Mouse (Mus musculus): ENCODE results near the gene Gm5565.
"Not testable (repeated sequence)": the region's sequence is repeated elsewhere in the genome, so short reads cannot be mapped to it uniquely, and the experiment has no call there.

Gene Gm5565

GRCm38 (mm10) chr5:146160439-146160838 is at the start of gene Gm5565:
TSS of gene Gm5565 (minus strand) at chr5:146160539.
- DNase-seq (ENCODE audit: low spot score in 2 of 2) = not testable (repeated sequence)

DNA sequence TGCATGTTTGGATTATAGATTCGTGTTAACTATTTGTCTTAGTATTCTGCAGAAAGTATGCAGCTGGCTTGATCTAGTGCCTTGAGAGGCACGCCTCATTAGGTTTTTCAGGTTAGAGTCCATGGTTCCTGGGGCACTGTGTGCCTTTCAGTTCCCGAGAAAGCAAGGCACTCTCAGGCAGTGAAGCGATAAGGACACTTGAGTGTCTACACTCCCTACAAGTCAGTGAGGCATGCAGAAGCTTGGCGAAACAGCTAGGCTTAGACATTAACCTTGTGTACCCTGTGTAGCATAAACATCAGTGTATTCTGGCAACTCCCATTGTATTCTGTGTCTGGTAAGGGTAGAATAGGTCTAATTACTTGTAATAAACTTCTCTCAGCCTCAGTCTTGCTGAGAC is 45.2 kb upstream of the Gm5565 start:
- no peak for DNase-seq (ENCODE audit: low spot score in 2 of 2)

GRCm38 (mm10) chr5:146203921-146204320 is 43.6 kb upstream of the Gm5565 start:
- DNase-seq (ENCODE audit: low spot score in 2 of 2) = no peak

DNA sequence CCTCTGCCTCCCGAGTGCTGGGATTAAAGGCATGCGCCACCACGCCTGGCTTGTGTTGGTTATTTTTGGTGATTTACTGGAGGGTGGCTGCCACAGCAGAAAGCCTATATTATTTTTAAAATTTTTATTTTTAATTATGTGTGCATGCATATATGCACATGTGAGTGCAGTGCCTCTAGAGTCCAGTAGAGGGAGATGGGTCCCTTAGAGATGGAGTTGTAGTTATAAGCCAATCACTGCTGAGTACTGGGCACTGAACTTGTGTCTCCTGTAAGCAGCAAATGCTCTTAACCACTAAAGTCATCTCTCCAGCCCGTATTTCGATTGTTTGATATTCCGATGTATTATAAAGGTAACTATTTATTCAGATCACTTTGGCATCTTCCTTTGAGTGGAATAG is 40.2 kb upstream of the Gm5565 start:
- DNase-seq (ENCODE audit: low spot score in 2 of 2) = no peak

DNA sequence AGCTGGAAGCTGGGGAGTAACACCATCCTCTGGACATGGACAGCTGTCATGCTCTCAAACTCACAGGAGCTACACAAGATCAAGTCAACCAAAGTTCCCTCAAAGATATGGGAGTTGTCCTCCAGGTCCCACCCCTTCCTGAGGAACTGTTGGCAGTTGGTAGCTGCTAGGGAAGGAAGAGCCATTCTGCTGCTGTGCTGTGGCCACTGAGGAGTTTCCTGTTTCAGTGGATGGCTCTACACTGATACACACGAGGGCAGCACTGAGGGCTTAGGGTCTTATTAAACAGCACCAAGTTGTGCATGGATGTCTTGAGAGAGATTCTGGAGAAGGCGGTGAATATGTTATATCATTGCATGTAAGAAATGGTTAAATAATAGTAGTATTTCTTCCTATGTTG is 39.2 kb upstream of the Gm5565 start:
- DNase-seq (ENCODE audit: low spot score in 2 of 2) = no peak

GRCm38 (mm10) chr5:146199073-146199472 is 38.7 kb upstream of the Gm5565 start:
- no peak for DNase-seq (ENCODE audit: low spot score in 2 of 2)

DNA sequence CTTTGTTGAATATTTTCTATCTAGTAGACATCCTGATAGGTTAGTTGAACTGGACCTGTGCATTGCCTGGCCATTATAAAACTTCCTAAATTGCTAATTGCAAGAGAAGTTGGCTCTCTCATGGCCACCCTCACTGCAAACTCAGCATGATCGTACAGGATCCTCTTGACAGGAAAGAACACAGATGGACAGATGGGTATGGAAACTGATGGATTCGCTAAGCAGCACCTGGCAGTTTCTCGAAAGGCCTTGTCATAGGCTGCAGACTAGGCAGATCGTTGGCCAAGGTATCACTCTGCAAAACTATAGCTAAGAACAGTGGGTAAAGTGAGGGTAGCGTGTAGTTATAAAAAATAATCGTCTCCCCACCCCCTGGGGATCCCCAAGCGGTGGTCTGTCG is 33.0 kb upstream of the Gm5565 start:
- no peak for DNase-seq (ENCODE audit: low spot score in 2 of 2)

DNA sequence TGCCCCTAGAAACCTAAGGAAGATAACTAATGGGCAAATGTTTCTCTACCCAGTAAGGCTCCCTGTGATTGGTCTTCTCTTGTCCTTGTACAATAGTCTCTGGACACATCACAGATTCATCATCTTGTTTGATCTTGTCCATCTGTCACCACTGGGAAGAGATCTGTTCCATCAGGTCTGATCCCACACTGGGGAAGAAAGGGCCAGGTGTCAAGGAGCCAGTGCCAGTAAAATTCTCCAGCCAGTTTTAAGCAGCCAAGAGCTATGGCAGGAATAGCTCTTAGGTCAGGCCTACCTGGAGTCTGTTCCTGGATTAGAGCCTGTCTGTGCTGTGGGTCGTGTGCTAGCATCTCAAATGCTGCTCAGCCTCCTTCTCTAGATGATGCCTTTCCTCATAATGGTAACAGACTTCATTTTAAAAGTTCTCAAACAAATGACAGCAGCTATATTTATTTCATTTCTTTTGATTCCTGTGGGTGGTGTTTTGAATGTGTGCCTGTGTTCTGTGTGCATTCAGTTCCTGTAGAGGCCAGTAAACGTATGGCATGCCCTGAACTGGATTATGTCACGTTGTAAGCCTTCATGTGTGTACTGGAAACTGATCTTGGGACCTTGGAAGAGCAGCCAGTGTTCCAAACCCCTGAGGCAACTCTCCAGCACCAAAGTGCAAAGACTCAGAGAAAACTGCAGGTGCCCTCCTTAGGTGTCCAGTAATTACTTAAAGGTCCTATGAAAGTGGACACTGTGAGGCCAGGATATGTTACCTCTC is 30.3 kb upstream of the Gm5565 start:
- DNase-seq (ENCODE audit: low spot score in 2 of 2) = no peak

DNA sequence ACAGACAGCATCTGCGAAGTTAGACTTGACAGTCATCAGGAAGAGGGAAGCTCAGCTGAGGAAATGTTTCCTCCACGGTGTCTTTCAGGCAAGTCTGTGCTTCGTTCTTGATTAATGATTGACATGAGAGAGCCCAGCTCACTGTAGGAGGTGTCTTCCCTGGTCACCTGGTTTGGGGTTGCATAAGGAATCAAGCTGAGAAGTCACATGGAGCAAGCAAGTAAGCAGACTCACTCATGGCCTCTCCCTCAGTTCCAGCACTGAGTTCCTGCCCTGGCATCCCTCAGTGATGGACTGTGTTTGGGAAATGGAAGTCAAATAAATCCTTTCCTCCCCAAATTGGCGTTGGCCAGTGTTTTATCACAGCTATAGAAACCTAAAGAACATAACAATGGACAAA is 29.8 kb upstream of the Gm5565 start:
- DNase-seq (ENCODE audit: low spot score in 2 of 2) = no peak

GRCm38 (mm10) chr5:146188712-146189111 is 28.4 kb upstream of the Gm5565 start:
- no peak for DNase-seq (ENCODE audit: low spot score in 2 of 2)

DNA sequence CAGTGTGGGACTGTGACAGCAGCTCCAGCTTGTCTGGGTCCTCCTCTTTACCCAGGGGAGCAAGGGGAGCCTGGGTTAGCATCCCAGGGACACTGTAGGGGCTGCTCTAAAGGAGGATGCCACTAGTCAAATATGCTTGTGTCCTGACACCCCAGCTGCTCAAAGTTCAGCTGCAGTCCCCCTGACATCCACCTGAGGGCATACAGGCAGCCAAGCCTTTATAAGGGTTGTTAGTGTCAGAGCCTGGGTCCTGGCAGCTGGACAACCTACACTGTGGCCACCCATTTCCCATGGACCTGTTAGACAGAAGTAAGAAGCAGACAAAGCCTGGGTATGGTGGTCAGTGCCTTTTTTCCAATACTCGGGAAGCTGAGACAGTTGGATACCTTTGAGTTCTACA is 27.8 kb upstream of the Gm5565 start:
- no peak for DNase-seq (ENCODE audit: low spot score in 2 of 2)

DNA sequence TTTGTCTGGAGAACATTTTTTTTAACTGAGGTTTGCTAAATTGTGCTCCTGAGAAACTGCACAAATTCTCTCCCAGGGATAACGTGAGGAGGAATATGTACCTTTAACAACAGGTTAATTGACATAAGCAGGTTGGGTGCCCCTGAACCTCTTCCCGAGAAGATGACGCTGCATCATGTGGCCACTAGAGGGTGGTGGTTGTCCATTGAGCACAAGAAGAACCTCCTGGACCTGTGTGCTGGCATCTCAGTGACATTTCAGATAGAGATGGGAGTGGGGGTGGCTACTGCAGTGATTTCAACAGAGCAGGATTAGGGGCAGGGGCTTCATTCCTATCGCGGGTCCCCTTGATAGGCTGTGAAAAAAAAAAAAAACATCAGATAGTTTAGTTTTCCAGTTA is 27.1 kb upstream of the Gm5565 start:
- peak; percentile 17 to 47 for DNase-seq (ENCODE audit: low spot score in 2 of 2)

- DNase-seq (ENCODE audit: low spot score in 2 of 2) = not testable (repeated sequence)
Observed at GRCm38 (mm10) chr5:146185204-146185603, 24.9 kb upstream of the Gm5565 start, which contains the start of gene 1700001J03Rik. TSS of gene 1700001J03Rik (minus strand) at chr5:146185304.

GRCm38 (mm10) chr5:146172744-146173143 is 12.4 kb upstream of the Gm5565 start:
- not testable (repeated sequence) for DNase-seq (ENCODE audit: low spot score in 2 of 2)

DNA sequence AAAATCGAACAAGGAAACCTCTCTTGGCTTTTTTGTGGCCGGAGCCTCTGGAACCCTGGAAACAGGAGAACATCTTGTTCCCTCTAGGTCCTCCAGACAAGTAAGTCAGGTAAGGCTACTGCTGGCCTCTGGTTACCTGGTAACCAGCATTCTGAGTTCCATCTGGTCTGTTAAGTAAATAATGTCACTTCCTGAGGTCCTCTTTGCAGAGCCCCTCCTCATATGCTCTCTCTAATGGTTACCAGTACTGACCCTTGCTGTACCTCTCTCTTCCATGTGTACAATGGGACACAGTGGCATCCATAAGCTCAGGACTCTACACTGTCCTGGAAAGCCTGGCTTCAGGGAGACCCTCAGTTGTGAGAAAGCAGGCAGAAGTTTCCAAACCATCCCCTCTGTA is 10.3 kb upstream of the Gm5565 start, which contains the start of gene Gm6309:
Gene Gm6309, minus strand, starts transcription at position 101 of the 400 bp plus-strand sequence.
- not testable (repeated sequence) for DNase-seq (ENCODE audit: low spot score in 2 of 2)

DNA sequence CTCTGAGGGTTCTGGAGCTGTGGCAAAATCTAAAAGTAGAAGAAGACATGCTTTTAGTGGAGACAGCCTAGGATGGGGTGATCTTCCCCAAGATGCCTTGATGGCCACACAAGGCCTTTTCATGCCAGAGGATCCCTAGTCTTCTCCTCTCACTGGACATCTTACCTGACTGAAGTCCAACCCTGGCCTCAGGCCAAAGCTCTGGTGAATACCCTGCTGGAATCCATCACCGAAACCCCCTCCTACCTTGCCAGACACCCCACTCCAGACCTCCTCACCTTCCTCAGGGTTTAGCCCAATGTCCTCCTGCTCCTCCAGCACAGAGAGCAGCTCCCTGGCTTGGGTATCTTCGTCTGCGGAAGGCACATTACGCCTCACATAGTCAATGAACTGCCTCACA is 2.0 kb downstream of the Gm5565 start:
- not testable (repeated sequence) for DNase-seq (ENCODE audit: low spot score in 2 of 2)

- DNase-seq (ENCODE audit: low spot score in 2 of 2) = no peak
Observed at GRCm38 (mm10) chr5:146150454-146150853, 9.9 kb downstream of the Gm5565 start.

- no peak for DNase-seq (ENCODE audit: low spot score in 2 of 2)
Observed at GRCm38 (mm10) chr5:146147903-146148302, 12.4 kb downstream of the Gm5565 start.

Measured in spleen, postnatal 14 days (tissue).